Mouse (Mus musculus) retina, embryonic 14.5 days (tissue): ENCODE measurements around the gene Dio1.

ENCODE experiments used
- DNase-seq: peaks from one replicate; pipeline ENCODE4 v3.0.0-alpha.2; 2015; ENCODE audit warnings: low spot score

Gene Dio1

DNA sequence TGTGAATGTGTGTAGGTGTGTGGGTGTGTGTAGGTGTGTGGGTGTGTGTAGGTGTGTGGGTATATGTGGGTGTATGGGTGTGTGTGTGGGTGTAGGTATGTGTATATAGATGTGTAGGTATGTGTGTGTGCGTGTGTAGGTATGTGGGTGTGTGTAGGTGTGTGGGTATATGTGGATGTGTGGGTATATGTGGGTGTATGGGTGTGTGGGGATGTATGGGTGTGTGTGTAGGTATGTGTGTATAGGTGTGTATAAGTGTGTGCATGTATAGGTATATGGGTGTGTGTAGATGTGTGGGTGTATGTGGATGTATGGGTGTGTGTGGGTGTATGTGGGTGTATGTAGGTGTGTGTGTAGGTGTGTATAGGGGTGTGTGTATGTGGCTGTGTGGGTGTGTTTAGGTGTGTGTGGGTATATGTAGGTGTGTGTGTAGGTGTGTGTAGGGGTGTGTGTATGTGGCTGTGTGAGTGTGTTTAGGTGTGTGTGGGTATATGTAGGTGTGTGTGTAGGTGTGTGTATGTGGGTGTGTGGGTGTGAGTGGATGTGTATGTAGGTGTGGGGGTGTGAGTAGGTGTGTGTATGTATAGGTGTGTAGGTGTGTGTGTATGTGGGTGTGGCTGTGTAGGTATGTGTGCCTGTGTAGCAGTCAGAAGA is 5.9 kb downstream of the Dio1 start:
- DNase-seq: no peak

DNA sequence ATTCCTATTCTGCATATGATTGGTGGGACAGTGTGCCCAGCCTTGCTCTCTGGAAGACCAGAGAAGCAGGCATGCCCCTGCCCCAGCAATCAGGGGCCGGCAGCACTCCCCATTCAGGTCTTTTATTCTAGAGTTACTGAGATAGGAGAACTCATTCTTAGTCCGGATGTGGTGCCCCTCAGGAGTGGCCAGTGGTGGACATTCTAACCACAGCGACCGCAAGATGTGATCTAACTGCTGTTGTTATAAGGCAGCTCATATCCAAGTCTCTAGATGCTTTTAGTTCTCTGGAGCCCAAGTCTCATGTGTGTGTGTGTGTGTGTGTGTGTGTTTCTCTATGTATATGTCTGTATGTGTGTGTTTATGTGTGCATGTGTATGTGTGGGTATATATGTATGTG is 6.6 kb downstream of the Dio1 start:
- no peak for DNase-seq

DNA sequence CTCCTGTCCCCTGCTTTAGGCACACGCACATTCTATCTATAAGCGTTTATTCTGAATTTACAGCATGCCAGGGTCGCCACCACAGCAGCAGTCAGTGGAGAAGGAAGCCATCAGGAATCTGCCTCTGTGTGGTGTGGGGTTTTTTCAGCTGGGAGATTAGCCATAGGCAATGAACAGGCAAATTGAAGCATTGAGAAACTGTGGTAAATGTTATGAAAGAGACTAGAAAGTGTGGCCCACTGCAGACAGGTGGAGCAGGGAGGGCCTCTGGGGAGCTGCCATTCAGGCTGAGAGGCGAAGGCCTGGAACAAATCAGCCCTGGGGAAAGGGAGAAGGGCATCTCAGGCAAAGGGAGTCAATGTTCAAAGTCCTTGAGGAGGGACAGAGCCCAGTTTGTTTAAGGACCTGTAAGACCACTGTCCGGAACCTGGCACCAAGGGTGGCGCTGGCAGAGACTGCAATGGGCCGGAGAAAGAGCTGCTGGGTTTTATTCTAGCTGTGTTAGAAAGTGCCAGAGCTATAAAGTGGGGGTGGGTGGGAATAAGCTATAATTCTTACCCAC is 7.1 kb downstream of the Dio1 start:
- no peak for DNase-seq

DNA sequence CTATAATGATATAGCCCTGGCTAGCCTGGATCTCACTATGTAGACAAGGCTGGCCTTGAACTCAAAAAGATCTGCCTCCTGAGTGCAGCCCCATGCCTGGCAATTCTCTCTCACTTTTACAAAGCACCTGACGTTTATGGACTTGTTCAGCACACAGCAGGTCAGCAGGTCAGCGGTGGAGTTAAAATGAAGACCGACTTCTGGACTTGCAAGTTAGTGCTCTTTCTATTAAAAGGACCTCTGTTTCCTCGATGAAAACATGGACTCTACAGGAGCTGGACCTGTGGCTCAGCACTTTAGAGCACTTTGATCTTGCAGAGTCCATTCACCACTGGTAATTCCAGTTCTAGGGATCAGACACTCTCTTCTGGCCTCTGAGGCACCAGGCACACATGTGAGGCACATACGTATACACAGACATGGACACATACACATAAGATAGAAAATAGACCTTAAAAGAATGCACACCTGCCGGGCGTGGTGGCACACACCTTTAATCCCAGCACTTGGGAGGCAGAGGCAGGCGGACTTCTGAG is 8.8 kb downstream of the Dio1 start:
- no peak for DNase-seq

DNA sequence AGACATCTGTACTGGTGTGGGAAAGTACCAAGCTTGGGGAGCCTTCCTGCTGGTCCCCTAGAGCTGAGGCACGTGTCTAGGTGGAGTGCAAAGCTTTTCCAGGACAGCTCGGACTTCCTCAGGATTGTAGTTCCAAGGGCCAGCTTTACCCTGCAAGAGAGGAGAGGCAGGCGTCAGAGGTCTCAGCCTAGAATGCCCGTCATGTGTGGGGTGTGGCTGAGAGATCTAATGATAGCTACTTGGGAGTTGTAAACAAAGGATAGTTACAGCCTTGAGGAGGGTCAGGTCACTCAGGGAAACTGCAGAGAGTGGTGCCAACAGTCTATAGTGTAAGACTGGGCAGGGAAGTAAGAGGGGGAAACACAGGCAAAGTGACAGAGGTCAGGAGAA is 14.7 kb downstream of the Dio1 start:
- no peak for DNase-seq

DNA sequence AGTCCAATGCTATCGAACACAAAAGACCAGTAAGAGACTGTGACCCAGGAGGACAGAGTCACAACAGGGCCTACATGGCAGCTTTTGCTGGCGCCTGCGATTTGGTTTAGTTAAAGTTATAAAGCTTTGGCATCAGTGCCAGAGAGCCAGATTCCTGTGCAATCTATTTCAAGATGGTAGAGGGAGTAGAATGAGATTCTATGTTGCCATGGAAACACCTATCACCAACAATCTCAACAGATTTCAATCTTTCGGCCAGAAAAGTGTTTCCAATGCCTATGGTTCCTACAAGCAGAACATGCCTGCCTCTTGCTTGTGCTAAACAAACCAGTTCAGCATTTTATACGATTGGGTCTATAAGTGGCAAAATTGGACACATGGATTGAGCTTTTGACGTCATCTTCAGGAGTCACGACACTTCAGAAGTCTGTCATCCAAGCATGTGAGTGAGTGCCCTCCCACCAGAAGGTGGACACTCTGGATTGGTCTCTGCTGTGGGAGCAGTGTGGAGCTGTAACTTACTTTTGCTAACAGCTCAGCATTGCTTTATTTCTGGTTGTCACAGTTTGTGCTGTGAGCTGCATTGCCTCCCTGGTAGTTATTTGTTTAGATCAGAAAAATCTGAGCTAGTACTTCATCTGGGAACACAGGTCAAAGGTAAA is 15.2 kb downstream of the Dio1 start:
- no peak for DNase-seq

DNA sequence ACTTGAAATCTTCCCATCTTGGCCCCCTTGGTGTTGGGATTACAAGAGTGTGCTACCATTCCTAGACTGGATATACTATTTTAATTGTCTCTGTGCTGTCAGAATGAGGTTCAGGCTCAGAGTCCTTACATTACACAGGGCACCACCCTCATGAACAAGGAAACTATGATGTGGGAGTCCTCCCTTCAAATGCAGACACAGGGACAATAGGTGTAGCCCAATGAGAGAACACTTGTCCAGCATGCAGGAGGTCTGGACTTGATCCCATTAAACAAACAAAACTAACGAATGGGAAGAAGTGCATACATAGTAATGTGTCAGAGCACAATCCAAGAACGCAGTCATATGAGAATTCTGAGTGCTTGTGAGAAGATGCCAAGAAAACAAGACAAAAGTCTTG is 19.5 kb downstream of the Dio1 start:
- no peak for DNase-seq

DNA sequence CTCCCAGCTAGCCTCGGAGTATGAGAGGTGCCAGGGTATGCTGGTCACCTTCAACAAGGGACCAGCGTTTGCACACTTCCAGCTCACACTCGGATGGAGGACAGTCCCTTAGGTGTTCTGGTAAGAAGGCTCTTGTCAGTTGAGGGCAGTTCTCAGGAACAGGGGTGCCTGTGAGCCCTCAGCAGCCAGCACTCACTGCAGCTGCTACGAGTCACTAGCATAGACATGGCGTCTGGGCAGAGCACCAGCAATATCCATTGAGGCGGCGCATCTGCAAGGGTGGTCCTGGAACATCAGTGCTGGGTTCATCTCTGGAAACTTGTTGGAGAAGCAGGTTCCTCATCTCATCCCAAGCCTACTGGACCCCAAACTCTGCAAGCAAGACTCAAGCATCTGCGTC is 20.6 kb downstream of the Dio1 start:
- no peak for DNase-seq

DNA sequence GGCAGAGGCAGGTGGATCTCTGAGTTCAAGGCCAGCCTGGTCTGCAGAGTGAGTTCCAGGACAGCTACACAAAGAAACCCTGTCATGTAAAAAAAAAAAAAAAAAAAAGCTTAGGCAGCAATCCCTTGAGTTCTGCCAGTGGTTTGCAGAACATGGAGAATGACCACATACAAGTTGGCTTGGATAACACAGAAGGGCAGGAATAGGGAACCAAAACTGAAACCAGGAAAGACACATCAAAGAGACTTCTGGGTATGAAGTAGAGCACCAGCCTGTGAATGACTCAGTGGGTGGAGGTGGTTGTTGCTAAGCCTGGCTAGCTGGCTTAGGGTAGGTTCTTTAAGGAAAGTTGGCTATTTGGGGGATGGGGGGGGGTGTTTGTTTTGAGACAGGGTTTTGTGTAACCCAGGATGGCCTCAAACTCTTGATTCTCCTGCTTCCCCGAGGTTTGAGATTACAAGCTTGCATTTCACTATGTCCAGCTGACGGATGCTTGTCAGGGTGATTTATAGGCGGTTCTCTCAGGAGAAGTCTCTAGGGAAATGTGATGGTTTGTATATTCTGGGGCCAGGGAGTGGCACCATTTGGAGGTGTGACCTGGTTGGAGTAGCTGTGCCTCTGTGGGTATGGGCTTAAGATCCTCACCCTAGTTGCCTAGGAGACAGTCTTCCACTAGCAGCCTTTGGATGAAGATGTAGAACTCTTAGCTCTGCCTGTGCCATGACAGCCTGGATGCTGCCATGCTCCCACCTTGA is 21.3 kb downstream of the Dio1 start:
- DNase-seq: no peak

DNA sequence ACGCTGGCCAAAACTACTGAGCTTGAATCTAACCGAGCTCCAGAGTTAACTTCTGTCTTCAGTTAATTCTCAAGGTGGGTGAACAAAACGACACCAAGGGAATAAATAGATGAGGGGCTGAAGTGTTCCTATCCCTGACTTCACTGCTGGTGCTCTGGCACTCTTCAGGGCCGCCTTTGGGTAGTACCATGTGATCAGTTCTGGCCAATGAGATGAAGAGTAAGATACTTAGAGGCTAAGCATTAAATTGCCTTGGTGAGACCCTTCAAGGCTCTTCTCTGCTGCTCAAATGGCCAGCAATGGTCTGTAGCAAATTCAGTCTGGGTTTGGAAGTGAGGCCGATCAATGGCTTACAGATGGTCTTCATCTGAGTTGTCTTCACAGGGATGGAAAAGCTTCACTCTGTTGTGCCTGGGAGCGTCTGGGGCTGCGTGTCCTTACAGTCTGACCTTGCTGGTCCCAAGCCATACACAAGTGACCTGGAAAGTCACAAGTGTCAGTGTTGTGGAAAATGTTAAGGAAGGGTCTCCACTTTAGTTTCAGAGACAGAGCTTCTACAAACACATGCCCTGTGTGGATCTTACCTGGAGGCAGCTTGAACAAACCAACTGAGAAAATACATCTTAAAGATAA is 26.0 kb downstream of the Dio1 start:
- no peak for DNase-seq

DNA sequence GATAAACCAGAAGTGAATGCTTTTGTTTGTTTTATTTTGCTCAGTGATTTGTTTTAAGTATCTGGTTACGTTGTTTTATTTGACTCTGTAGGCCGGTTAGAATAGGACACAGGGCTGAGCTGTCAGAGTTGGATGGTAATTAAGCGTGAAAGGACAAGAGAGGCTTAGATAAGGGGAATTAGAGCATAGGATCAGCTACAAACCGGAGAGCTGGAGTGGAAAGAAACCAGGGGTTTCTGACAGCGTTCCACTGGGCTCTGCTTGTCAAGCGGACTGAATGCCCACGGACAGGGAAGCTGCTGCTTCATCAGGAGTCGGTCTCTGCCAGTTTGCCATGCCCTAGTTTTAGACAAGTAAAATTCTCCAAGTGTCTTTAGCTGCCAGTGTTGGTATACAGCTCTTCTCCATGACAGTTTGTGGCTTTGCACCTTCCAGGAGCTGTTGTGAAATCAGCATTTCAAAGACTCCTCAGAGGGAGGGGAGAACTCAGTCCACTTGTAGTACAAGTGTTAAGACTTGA is 28.7 kb downstream of the Dio1 start:
- DNase-seq: peak; percentile 94

DNA sequence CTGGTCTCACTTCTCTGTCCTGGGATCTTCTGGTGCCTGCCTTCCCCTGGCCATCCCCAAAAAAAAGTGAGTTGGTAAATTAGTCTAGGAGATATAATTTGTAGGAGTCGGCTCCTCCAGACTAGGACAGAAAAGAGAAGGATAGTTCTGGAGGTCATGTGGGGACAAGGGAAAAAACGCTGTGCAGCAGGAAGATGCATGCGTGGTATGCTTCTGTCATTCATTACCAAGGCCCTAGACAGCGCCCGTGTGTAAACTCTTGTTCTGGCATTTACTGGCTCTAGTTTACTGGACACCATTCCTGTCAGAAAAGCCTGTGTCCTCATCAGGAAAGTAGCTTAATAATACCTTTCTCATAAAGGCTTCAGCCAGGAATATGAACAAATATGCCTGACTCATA is 32.5 kb downstream of the Dio1 start:
- no peak for DNase-seq

DNA sequence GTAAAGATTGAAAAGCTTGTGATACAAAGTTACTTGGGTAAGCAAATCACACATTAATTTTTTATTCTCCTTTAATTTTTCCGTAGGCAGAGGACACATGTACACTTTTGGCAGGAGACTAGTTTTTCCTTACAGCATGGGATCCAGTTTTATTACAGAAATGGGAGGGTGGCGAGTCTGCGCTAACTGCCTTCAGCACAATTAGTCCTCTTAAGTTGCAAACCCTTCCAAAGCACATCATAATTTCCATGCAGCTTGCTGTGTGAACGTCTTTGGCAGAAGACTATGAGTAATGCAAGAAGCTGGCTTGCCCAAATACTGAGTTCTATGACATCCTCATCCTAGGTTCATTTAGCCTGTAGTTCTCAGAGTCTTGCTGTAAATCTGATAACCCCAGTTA is 33.3 kb downstream of the Dio1 start:
- DNase-seq: no peak

DNA sequence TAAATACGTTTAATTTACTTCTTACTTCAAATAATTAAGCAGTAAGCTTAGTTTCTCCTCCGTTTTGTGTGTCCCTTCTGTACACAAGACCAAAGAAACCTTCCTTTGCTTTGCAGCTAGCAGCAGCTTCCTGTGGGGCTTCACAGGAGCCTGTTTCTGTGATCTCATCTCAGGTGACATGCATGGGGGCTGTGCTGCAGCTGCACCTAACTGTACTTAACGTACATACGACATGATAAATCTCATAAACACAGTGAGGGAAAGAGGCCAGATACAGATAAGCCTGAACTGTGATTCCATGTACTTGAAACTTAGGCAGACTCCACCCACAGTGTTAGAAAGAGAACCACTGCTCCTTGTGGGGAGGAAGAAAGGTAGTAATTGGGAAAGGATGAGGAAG is 47.0 kb downstream of the Dio1 start:
- no peak for DNase-seq

DNA sequence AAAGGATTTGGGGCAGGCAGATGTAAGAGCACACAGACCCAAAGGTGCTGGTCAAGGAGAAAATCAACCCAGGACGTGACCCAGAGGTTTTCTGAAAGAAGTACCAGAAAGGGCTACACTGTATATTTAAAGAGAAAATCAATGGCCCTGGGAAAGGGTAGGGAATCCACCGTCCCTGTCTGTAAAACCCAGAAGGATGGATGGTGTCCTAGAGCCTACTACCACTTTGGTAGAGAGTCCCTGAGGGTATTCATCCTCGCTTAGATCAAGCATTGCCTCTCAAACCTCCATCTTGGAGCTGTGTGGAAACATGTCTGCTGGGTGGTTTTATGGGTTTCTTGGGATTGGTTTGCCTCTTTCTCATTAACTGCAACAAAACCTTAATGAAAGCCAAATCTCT is 52.6 kb downstream of the Dio1 start:
- DNase-seq: peak; percentile 44

DNA sequence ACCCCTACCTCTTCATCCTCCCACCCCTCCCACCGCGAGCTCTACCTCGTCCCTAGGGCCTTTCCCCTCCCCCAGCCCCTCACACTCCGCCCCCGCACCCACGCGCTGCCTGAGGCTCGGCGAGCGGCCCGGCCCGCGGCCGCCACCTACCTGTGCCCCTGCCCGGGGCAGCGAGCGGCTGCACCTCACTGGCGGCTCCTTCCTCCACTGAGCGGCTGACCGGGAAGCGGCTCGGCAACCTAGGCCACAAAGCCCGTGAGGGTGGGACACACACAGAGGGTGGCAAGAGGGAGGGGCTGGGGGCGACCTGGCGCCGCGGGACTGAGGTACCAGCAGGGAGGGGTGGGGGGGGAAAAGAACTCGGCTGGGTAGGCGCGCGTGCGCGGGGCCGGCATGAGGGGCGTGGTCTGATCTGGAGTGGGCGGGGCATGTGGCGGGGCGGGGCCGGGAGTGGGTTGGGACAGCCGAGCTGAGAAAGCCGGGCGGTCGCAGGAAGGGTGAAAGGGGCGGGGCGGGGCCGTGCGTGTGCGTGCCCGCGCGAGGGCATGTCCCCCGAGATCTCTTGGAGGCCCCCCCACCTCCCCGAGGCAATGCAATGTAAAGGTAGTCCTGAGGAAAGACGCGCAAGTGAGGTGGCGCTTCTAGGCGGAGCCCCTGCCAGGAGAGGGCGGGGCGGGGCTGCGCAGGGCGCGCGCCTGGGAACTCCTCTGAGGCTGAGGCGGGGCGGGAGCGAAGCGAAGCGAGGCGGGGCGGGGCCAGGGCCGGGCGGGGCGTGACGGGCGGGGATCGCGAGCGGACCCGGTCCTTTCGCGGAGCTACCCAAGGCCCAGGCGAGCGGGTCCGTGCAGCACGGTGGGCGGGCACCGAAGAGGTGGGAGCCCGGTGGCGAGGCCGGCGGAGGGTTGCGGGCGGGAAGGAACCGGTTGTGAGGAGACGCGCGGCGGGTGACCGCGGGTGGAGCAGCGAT is 53.6 kb downstream of the Dio1 start, which contains the start of the genes Lrrc42 and Hspb11:
TSS of gene Lrrc42 (minus strand) at position 408 of the 967 bp plus-strand sequence.
TSS of gene Hspb11 (plus strand) at position 469 of the 967 bp plus-strand sequence.
- DNase-seq: peak; percentile 96

DNA sequence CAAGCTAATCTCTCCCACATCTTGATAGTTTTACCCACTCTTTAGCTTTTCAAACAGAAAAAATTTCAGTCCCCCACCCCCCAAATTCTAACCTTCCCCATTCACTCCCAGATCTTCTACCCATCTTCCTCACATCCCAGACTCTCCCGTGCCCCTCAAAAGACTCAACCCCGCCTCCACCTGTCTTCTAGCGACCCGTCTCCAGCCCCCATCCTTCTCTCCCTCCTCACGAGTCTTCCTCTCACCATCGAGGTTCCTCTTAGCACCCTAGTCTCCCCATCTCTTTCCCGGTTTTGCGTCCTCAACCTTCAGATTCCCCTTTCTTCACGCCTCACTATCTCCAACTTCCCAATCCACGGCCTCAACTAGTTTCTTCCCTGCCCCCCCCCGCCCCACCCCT is 54.4 kb downstream of the Dio1 start:
- DNase-seq: peak; percentile 18

DNA sequence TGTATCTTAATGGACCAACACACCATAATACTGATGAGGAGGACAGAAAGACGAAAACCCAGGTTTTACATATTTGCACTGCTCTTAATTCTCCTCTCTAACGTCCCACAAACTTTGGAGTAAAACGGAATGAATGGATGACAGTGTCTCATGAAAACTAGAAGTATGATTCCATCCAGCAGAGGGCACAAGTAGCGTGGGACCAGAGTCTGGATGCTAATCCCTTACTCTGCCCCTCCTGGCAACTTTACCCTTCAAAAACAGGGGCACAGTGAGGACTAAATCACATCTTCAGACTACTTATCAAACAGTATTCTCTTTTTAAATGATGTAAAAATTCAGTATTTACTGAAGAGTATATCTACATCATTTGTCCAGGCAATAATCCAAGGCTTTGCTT is 56.5 kb downstream of the Dio1 start:
- DNase-seq: peak; percentile 86

DNA sequence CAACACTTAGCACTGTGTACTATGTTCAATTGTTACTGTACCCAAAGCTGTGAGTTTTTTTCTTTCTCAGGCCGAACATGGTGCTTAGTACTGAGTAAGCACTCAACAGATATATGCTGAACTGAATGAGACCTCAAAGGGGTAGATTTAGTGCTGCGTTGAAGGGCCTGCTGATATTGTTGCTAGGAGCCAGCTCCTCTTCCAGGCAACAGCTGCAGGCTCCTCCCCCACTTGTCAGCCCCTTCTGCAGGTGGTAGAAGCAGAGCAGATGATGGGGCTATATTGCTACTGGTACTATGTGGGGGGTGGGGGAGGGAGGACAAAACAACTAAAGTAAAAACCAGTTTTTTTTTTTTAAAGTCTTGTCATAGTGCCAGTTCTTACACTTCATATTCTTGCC is 57.5 kb downstream of the Dio1 start:
- no peak for DNase-seq

DNA sequence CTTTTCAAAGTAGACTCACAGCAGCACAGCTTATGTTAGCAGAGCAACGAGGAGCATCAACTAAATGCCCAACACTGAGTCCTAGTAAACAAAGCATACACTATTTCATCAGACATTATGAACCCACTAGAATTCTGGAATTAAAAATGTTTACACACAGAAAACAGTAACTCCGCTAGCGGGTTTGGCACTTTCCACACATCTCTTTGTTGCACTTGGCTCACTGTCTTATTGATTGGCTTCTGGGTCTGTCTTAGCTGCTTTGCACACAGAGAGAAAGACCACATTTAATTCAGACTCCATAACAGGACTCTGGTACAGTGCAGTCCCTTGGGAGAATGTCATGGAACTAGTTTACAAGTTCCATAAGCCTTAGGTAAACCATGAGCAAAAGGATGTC is 58.9 kb downstream of the Dio1 start:
- no peak for DNase-seq

DNA sequence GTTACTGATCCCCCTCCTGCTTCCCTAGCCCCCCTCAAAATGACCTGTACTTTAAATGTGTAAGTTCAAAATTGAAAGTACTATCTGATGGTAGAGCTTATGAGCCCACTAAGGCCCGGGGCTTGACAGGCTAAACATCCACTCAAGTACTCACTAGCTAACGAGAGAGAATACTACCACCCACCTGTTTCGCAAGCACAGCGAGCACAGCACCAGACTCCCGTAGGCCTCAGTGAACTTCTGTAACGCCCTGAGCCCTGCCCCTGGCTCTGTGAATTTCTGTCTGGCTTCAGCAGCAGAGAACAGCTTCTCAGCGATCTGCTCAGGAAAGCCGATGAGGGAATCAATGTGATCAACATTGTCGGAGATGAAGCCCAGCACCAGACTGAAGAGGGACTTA is 59.9 kb downstream of the Dio1 start:
- DNase-seq: no peak
